Mouse (Mus musculus): ENCODE measurements around the gene Crnkl1. TPM values are rescaled to one million over a fixed set of nuclear protein-coding genes. Genes with fewer than 3 reads are reported as not detected.

The Crnkl1 gene
- polyA plus RNA-seq (2015; fragmentation: Nextera tagmentation; extraction: Ambion mirVana): 12.6 and 13.9 TPM in 2 replicates

DNA sequence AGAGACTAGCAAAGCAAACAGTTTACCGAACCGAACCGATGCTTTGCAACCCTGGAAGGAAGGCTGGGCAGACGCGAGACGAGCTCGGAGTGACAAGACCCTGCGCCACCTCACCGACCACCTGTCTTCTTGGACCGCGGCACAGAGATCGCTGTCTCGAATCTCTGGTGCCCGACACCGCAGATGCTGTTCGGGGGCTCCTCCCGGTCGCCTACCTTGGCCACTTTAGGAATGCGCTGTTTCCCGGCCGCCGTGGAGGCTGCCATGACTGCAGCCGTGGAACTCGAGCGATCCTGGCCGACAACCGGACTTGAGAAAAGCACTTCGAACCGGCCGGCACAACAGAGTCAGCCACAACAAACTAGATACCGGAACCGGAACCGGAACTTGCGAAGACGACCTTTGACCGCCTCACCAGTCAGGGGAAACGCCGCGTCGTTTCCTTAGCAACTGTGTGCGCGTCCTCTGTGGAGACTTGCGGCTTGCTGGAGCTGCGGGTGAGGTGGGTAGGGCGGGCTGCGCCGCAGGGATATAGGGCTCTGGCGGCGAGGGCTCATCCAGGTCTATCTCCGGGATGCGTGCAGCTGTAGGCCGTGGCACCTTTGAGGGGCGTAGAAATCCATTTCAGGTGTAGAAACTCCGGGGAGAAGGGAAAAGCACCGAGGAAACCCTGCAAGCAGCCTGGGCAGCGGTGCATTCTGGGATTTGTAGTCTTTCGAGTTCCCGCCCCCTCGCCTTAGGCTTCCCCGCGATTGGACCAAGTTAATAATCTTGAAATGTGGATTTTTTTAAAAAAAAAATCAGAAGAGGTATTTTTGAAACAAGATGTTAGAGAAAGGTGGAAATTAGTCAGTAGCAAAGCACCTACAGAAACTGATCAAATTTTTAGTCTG lies at the start of gene Crnkl1, which contains the start of gene Cfap61:
Gene Crnkl1 (minus strand): TSS at position 676 of the 893 bp plus-strand sequence.
Gene Cfap61 (plus strand): TSS at position 446 of the 893 bp plus-strand sequence.
- Histone ChIP-seq H3K4me1 (ENCODE audit: control insufficient read depth, low read depth, low read length) (peaks cover 7% of the 10 kb centered on the region), H3K9ac (ENCODE audit: low read depth, low read length) (peak within 1 kb of the TSS; percentile 84), H3K4me3 (ENCODE audit: low read depth, low read length) (peak within 1 kb of the TSS; percentile 93), H3K27ac (ENCODE audit: low read length) (peak within 1 kb of the TSS; percentile 72), H3K9me3 (replicated peaks; ENCODE audit: control insufficient read depth, low read length) (no peaks in the 10 kb centered on the region), H3K36me3 (ENCODE audit: control insufficient read depth, insufficient read depth) (peaks cover 7% of the 10 kb centered on the region), H3K4me2 (ENCODE audit: low read depth, low read length) (peak within 1 kb of the TSS; percentile 60), H3K27me3 (ENCODE audit: control insufficient read depth, insufficient read depth, low read depth, low read length) (no peaks in the 10 kb centered on the region)
- WGBS (ENCODE audit: insufficient replicate concordance): under 1% methylated on average over 61 of the region's 61 CpGs
- ATAC-seq (ENCODE audit: low read depth): peak; percentile 98

- Histone ChIP-seq H3K9me3 (replicated peaks; ENCODE audit: control insufficient read depth, low read length) (no peaks in the 10 kb centered on the region), H3K4me1 (ENCODE audit: control insufficient read depth, low read depth, low read length) (no peaks in the 10 kb centered on the region), H3K36me3 (ENCODE audit: control insufficient read depth, insufficient read depth) (no peaks in the 10 kb centered on the region), H3K27ac (ENCODE audit: low read length) (no peak overlapping the region), H3K27me3 (ENCODE audit: control insufficient read depth, insufficient read depth, low read depth, low read length) (no peaks in the 10 kb centered on the region), H3K4me3 (ENCODE audit: low read depth, low read length) (no peak overlapping the region), H3K4me2 (ENCODE audit: low read depth, low read length) (no peak overlapping the region), H3K9ac (ENCODE audit: low read depth, low read length) (no peak overlapping the region)
- ATAC-seq (ENCODE audit: low read depth): no peak
- WGBS (ENCODE audit: insufficient replicate concordance): 56% methylated on average over 9 of the region's 9 CpGs
These were observed 47.7 kb upstream of the Crnkl1 start for GRCm38 (mm10) chr2:145982317-145983045.

DNA sequence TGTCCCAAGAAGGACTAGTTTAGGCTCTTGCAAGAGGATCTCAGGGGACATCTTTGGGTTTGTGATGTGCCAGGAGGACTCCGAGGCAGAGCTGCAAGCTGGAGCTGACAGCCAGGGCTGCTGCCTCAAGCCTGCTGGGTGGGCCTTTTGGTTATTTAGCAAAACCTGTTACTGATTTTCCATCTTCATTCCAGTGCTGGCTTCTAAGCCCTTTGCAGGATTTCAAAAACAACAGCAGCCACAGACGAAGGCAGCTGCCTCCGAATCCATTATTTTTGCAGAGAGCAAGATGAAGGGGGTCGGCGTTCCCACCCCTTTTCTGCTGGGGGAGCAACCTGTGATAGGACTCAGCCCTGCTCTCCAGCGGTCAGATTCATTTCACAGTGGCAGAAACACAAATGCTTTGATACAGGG lies 46.9 kb upstream of the Crnkl1 start:
- H3K4me2 ChIP-seq (ENCODE audit: low read depth, low read length): no peak overlapping the region
- no peaks in the 10 kb centered on the region for H3K4me1 ChIP-seq (ENCODE audit: control insufficient read depth, low read depth, low read length)
- no peak overlapping the region for H3K4me3 ChIP-seq (ENCODE audit: low read depth, low read length)
- no peak overlapping the region for H3K9ac ChIP-seq (ENCODE audit: low read depth, low read length)
- H3K36me3 ChIP-seq (ENCODE audit: control insufficient read depth, insufficient read depth): no peaks in the 10 kb centered on the region
- no peak overlapping the region for H3K27ac ChIP-seq (ENCODE audit: low read length)
- no peaks in the 10 kb centered on the region for H3K9me3 ChIP-seq (replicated peaks; ENCODE audit: control insufficient read depth, low read length)
- 56% methylated on average over 6 of the region's 6 CpGs for WGBS (ENCODE audit: insufficient replicate concordance)
- ATAC-seq (ENCODE audit: low read depth): no peak
- H3K27me3 ChIP-seq (ENCODE audit: control insufficient read depth, insufficient read depth, low read depth, low read length): no peaks in the 10 kb centered on the region

- Histone ChIP-seq H3K27me3 (ENCODE audit: control insufficient read depth, insufficient read depth, low read depth, low read length) (no peaks in the 10 kb centered on the region), H3K36me3 (ENCODE audit: control insufficient read depth, insufficient read depth) (no peaks in the 10 kb centered on the region), H3K9ac (ENCODE audit: low read depth, low read length) (no peak overlapping the region), H3K4me1 (ENCODE audit: control insufficient read depth, low read depth, low read length) (no peaks in the 10 kb centered on the region), H3K4me3 (ENCODE audit: low read depth, low read length) (no peak overlapping the region), H3K9me3 (replicated peaks; ENCODE audit: control insufficient read depth, low read length) (no peaks in the 10 kb centered on the region), H3K27ac (ENCODE audit: low read length) (no peak overlapping the region), H3K4me2 (ENCODE audit: low read depth, low read length) (no peak overlapping the region)
- no peak for ATAC-seq (ENCODE audit: low read depth)
- 54% methylated on average over 9 of the region's 9 CpGs for WGBS (ENCODE audit: insufficient replicate concordance)
These were observed 46.1 kb upstream of the Crnkl1 start for GRCm38 (mm10) chr2:145980881-145981280.

GRCm38 (mm10) chr2:145979616-145980015 lies 44.8 kb upstream of the Crnkl1 start:
- Histone ChIP-seq H3K4me3 (ENCODE audit: low read depth, low read length) (no peak overlapping the region), H3K36me3 (ENCODE audit: control insufficient read depth, insufficient read depth) (no peaks in the 10 kb centered on the region), H3K27ac (ENCODE audit: low read length) (no peak overlapping the region), H3K4me2 (ENCODE audit: low read depth, low read length) (no peak overlapping the region), H3K9ac (ENCODE audit: low read depth, low read length) (no peak overlapping the region), H3K4me1 (ENCODE audit: control insufficient read depth, low read depth, low read length) (no peaks in the 10 kb centered on the region), H3K9me3 (replicated peaks; ENCODE audit: control insufficient read depth, low read length) (no peaks in the 10 kb centered on the region), H3K27me3 (ENCODE audit: control insufficient read depth, insufficient read depth, low read depth, low read length) (no peaks in the 10 kb centered on the region)
- ATAC-seq (ENCODE audit: low read depth): no peak
- 59% methylated on average over 4 of the region's 4 CpGs for WGBS (ENCODE audit: insufficient replicate concordance)

GRCm38 (mm10) chr2:145972571-145972970 lies 37.8 kb upstream of the Crnkl1 start:
- H3K4me1 ChIP-seq (ENCODE audit: control insufficient read depth, low read depth, low read length): no peaks in the 10 kb centered on the region
- no peak overlapping the region for H3K9ac ChIP-seq (ENCODE audit: low read depth, low read length)
- no peak for ATAC-seq (ENCODE audit: low read depth)
- H3K9me3 ChIP-seq (replicated peaks; ENCODE audit: control insufficient read depth, low read length): no peaks in the 10 kb centered on the region
- H3K27me3 ChIP-seq (ENCODE audit: control insufficient read depth, insufficient read depth, low read depth, low read length): no peaks in the 10 kb centered on the region
- no peak overlapping the region for H3K4me2 ChIP-seq (ENCODE audit: low read depth, low read length)
- 81% methylated on average over 4 of the region's 4 CpGs for WGBS (ENCODE audit: insufficient replicate concordance)
- H3K27ac ChIP-seq (ENCODE audit: low read length): no peak overlapping the region
- H3K36me3 ChIP-seq (ENCODE audit: control insufficient read depth, insufficient read depth): no peaks in the 10 kb centered on the region
- H3K4me3 ChIP-seq (ENCODE audit: low read depth, low read length): no peak overlapping the region

DNA sequence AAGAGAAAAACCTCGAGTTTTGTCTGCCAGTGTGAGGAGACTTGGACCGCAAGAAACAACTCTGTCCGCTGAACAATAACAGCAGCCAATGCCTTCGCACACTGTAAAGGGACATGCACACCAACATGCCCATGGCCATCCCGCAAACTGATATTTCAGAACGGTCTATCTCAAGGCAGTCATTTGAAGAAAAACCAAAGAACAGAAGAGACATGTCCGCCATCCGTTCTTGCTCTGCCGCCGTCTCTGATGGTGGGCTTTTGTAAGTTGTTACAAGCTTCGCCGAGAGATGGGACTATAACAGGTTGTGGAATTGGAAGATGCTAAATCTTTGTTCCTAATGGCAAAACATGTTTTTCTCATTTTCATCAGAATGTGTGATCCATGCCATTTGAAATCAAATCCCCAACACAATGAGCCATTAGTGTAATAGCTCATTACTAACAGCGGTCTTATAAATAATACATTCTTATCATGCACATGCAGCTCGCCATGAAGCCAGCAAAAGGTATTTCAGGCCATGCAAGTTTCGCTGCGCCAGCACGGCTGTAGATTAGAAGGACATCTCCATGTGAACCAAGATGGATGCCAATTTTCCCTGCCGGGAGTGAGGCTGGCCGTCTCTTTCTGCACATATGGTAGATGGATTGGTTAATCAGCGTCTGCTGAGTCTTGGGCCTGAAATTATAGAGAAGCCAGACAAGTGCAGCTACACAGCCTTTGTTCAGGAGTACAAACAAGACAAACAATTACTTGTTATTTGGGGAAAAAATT lies 36.6 kb upstream of the Crnkl1 start:
- H3K4me3 ChIP-seq (ENCODE audit: low read depth, low read length): no peak overlapping the region
- no peaks in the 10 kb centered on the region for H3K27me3 ChIP-seq (ENCODE audit: control insufficient read depth, insufficient read depth, low read depth, low read length)
- 82% methylated on average over 20 of the region's 20 CpGs for whole genome bisulfite sequencing (ENCODE audit: insufficient replicate concordance)
- H3K9me3 ChIP-seq (replicated peaks; ENCODE audit: control insufficient read depth, low read length): no peaks in the 10 kb centered on the region
- no peak overlapping the region for H3K9ac ChIP-seq (ENCODE audit: low read depth, low read length)
- H3K27ac ChIP-seq (ENCODE audit: low read length): no peak overlapping the region
- H3K4me1 ChIP-seq (ENCODE audit: control insufficient read depth, low read depth, low read length): no peaks in the 10 kb centered on the region
- ATAC-seq (ENCODE audit: low read depth): no peak
- no peak overlapping the region for H3K4me2 ChIP-seq (ENCODE audit: low read depth, low read length)
- no peaks in the 10 kb centered on the region for H3K36me3 ChIP-seq (ENCODE audit: control insufficient read depth, insufficient read depth)

DNA sequence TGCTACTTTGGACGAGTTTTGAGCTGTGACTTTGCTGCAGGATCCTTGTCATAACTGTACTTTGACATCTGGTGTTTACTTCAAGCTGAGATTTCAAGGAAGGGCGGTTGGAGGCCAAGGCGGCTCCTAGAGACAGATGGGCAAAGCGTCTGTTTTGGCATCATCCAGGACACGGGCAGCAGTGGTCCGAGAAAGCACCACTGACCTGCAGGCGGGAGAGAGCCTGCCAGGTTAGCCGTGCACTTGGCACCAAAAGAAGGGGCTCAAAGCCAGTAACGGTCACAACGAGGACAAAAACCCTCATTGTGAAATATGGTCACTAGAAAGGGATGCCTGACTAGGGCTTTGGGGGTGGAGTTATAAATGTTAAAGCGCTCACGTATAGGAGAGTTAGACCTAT lies 35.9 kb upstream of the Crnkl1 start:
- no peak for ATAC-seq (ENCODE audit: low read depth)
- 66% methylated on average over 12 of the region's 12 CpGs for WGBS (ENCODE audit: insufficient replicate concordance)
- Histone ChIP-seq H3K9me3 (replicated peaks; ENCODE audit: control insufficient read depth, low read length) (no peaks in the 10 kb centered on the region), H3K4me2 (ENCODE audit: low read depth, low read length) (no peak overlapping the region), H3K27ac (ENCODE audit: low read length) (no peak overlapping the region), H3K4me1 (ENCODE audit: control insufficient read depth, low read depth, low read length) (no peaks in the 10 kb centered on the region), H3K36me3 (ENCODE audit: control insufficient read depth, insufficient read depth) (no peaks in the 10 kb centered on the region), H3K9ac (ENCODE audit: low read depth, low read length) (no peak overlapping the region), H3K4me3 (ENCODE audit: low read depth, low read length) (no peak overlapping the region), H3K27me3 (ENCODE audit: control insufficient read depth, insufficient read depth, low read depth, low read length) (no peaks in the 10 kb centered on the region)

Data from liver, embryonic 16.5 days (tissue).